Mouse (Mus musculus): ENCODE data around the gene Slc39a11. TPM values are rescaled to one million over a fixed set of nuclear protein-coding genes. Genes with fewer than 3 reads are reported as not detected.

The Slc39a11 gene
- total RNA-seq, 2 experiments from 2014 or later = 2.6 to 3.9 TPM

DNA sequence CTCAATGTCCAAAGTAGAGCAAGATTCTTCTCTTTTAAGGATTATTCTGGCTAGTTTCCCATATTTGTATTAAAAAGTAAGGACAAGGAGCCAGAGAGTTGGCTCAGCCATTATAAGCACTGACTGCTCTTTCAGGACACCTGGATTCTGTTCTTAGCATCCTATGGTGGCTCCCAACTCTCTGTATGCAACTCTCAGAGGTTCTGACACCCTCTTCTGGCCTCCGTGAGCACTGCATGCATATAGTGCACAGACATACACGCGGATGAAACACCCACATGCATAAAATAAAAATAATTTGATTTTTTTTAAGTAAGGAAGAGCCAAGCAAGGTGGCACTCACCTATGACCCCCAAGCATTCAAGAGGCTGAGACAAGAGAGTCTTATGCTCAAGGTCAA, 4.7 kb downstream of the Slc39a11 start:
- DNase-seq = no peak
- intact Hi-C loops (cut with DNase I) = no loop called here

DNA sequence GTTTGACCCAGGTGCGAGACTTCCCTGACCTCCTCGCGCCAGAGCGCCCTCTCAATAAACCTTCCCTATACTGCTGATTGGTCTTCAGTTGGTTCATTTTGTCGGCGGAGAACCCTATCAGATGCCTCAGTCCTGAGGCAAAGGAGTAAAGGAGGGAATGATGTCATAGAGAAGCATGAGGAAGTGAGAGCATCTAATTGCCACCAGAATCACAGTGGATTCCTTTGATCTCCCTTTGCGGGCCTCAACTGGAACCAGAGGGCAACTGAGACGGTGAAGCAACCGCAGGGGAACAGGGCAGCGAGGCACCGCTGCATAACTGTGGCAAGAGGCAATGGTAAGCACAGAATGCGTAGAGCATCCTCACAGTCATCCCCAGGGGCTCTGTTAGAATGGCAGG, 11.2 kb downstream of the Slc39a11 start:
- intact Hi-C loops (cut with DNase I) = no loop called here
- DNase-seq = no peak

GRCm38 (mm10) chr11:113634699-113635121, 15.2 kb downstream of the Slc39a11 start:
- intact Hi-C loops (cut with DNase I) = no loop called here

DNA sequence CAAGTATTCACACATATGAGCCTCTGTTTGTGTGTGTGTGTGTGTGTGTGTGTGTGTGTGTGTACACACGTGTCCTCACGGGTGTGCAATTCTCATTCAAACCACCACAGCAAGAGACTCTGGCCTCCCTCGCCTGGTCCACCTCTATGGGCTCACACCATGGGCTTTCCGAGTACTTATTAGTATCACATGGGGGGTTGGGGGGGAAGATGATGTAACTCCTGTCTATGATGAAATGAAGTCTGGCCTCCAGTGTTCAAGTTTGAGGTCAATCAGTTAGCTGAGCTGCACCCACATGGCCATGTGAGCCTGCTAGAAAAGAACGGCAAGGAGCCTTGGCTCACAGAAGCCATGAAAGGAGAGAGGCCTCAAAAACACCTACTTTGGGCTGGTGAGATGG, 16.5 kb downstream of the Slc39a11 start:
- intact Hi-C loops (cut with DNase I) = no loop called here
- no peak for DNase-seq

More at GRCm38 (mm10) chr11:113634699-113635121, 15.2 kb downstream of the Slc39a11 start:
- no peak for DNase-seq

DNA sequence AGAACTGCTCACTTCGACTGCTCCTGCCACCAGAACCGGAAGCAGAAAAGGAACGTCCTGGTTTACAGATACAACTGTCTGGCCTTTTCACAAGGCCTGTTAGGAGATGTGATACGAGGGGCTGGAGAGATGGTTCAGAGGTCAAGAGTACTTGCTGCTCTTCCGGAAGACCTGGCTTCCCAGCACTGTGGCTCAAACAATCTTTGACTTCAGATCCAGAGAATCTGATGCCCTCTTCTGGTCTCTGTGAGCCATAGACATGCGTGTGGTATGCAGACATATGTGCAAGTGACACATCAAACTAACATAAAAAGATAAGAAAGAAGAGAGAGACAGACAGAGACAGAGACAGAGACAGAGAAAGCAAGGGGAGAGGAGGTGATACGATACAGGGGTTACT, 17.6 kb downstream of the Slc39a11 start:
- no peak for DNase-seq
- intact Hi-C loops (cut with DNase I) = no loop called here

- intact Hi-C loops (cut with DNase I) = loop anchor here (2.0 kb wide), 1 partner anchor 335 kb away; no protein-coding TSS in a partner anchor
- DNase-seq = no peak
Measured at GRCm38 (mm10) chr11:113631862-113632261, 18.0 kb downstream of the Slc39a11 start.

GRCm38 (mm10) chr11:113631302-113631701, 18.6 kb downstream of the Slc39a11 start:
- DNase-seq = no peak
- intact Hi-C loops (cut with DNase I) = loop anchor here (2.0 kb wide), 1 partner anchor 335 kb away; no protein-coding TSS in a partner anchor

- intact Hi-C loops (cut with DNase I) = loop anchor here (2.0 kb wide), 1 partner anchor 334 kb away; no protein-coding TSS in a partner anchor
- no peak for DNase-seq
Measured at GRCm38 (mm10) chr11:113630642-113631041, 19.2 kb downstream of the Slc39a11 start.

DNA sequence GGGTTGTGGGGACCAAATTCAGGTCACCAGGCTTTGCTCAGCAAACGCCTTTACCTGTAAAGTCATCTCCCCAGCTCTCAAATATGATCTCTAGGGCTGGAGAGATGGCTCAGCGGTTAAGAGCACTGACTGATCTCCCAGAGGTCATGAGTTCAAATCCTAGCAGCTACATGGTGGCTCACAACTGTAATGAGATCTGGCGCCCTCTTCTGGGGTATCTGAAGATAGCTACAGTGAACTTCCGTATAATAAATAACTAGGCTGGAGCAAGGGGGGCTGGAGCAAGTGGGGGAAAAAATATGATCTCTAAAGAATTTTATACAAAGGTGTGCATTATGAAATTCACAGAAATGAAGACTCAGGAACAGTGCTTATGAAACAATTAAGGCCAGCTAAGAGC, 22.1 kb downstream of the Slc39a11 start:
- no peak for DNase-seq
- intact Hi-C loops (cut with DNase I) = no loop called here

- intact Hi-C loops (cut with DNase I) = no loop called here
Measured at GRCm38 (mm10) chr11:113625437-113625836, 24.4 kb downstream of the Slc39a11 start.

DNA sequence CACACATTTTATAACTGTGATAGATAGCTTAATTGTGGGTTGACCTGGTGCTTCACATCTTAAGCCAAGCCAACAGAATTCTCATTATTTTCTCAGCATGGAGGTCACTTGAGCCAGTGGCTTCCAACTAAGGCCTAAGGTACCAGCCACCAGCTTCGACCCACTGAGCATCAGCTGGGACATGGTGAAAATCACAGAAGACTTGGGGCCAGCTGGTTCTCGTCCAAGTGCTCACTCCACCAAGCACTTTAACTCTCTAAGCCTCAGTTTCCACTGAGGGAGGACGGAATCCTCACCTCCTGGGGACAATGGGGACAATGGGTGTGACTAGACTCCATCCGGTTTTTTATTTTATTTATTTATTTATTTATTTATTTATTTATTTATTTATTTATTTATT, 27.9 kb downstream of the Slc39a11 start:
- intact Hi-C loops (cut with DNase I) = no loop called here
- no peak for DNase-seq

More at GRCm38 (mm10) chr11:113625437-113625836, 24.4 kb downstream of the Slc39a11 start:
- no peak for DNase-seq

DNA sequence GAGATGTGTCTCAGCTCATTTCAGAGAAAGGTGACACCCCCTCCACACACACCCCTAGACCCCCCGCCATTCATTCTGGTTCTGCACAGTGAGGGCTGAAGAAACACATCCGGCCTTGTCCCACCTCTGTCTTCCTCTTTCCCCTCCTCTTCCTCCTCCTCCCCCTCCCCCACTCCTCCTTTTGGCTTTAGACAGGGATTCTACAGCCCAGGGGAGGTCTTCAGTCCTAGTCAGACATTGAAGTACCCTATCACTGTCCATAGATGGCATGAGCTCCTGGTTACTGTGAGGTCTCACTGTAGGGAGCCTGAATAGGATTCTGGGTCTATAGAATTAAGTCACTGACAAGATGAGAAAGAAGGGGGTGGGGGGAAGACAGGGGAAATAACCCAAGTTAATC, 28.9 kb downstream of the Slc39a11 start:
- intact Hi-C loops (cut with DNase I) = no loop called here
- no peak for DNase-seq

DNA sequence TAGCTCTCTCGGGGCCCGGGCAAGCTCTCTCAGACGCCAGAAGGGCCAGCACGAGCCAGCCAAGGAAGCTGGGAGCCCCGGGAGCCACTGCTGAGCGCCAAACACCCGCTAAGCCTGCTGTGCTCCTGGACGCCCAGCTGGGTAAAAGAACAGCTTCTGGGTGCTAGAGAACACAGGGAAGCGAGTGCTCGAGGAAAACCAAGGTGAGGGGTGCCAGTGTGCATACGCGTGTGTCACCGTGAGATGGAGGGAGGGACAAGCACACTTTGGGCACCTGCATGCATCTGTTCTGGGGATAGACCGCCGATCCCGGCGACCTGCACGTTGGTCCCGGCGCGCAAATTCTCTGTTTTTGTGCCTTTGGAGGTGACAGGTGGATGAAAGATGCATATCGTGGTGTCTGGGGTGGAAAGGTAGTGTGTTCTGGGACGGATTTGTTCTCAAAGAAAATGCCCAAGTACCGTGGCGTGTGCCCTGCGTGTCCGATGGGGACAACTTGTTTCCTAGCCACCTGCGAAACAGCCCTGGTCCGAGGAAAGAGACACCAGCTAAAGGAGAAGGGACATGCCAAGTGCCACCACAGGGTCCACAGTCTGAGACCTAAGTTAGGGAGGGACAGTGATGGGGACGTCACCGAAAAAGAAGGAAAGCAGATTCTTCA, 30.3 kb downstream of the Slc39a11 start:
- no peak for DNase-seq
- intact Hi-C loops (cut with DNase I) = loop anchor here (5.0 kb wide), 1 partner anchor 442 kb away; no protein-coding TSS in a partner anchor

DNA sequence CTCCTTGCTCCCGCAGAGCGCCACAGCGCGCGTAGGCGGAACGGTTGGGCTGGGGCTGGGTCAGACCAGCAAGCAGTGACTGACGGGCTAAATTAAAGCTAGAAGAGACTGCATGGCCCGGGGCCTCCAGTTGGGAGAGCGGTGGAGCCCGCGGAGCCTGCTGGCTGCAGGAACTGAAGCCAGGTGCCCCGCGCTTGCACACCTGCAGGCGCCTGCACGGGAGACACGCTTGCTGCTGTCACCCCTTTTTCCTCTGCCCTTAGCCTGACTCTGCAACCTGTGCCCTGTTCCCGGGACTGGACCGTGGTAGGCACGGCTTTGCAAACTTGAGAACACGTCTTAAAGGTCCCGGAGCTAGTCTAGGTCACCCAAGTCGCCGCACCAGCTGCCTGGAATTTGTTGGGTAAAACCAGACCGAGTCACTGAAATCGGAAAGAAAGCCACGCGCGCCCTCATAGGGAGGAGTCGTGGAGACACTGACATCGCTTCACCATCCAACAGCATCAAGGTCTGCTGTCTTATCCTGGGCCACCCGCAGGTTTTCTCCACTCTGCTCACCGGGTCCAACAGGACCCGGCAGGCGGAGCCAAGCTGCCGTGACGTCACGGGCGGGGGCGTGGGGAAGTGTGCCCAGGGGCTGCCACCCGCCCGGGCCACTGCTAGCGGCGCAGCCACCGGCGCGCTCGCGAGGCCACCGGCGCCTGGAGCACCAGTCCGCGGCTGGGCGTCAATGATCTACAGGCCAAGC, 31.0 kb downstream of the Slc39a11 start, which contains the start of gene Sstr2:
TSS of gene Sstr2 (plus strand) at position 671 of the 748 bp plus-strand sequence.
- intact Hi-C loops (cut with DNase I) = loop anchor here (5.0 kb wide), 1 partner anchor 442 kb away; no protein-coding TSS in a partner anchor
- DNase-seq = peak; percentile 36 to 60

GRCm38 (mm10) chr11:113618303-113618671, 31.6 kb downstream of the Slc39a11 start:
- DNase-seq = no peak
- intact Hi-C loops (cut with DNase I) = loop anchor here (5.0 kb wide), 1 partner anchor 441 kb away; no protein-coding TSS in a partner anchor

DNA sequence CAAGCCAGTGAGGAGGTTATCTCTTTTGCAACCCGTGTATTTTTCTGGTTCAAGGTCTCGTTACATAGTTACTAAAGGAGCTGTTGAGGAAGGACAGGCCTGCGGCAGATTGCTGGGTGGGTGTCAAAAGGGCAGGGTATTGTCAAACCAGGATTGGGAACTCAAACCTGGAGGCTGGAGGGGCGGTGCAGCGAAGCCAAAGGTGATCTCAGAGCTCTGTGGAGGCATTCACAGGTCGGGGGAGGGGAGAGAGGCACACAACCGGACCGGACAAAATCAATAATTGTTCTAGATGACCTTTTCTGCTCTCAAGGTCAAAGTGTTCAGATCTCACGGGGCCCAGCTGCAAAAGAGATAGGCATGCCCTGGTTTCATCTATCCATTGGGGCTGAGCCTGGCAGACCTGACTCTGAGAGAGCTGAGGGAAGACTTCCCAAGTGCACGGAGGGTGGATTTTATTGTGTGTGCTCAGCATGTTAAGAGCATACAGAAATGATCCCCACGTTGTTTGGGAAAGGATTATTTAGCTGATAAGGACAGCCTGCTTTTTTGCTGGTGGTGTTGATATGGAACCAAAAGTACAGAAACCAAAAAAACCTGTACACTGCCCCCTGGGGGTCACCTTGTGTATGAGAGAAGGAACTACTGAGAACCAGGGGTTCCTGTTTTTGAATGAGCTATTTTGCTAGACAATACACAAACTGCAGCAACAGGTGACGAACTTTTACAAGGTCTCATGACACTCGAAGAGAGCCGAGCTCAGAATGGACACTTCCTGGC, 32.6 kb downstream of the Slc39a11 start:
- peak; percentile 39 to 65 for DNase-seq
- intact Hi-C loops (cut with DNase I) = loop anchor here (2.0 to 5.0 kb wide), 2 partner anchors 319 to 440 kb away; no protein-coding TSS in a partner anchor

DNA sequence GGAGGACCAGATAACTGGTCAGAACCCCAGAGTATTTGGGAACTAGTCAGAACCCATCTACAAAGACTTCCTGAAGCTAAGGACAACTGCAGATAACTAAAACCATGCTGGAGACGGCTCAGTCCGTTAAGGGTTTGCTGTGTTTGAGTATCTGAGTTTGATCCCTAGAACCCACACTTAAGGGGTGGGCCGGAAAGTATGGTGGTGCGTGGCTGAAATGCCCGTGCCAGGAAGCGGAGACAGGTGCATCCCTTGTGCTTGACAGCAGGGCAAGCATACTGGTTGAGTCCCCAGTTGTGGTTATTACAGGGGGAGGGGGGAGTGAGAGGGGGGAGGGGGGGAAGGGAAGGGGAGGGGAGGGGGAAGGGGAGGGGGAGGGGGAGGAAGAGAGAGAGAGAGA, 35.4 kb downstream of the Slc39a11 start:
- intact Hi-C loops (cut with DNase I) = no loop called here
- no peak for DNase-seq

DNA sequence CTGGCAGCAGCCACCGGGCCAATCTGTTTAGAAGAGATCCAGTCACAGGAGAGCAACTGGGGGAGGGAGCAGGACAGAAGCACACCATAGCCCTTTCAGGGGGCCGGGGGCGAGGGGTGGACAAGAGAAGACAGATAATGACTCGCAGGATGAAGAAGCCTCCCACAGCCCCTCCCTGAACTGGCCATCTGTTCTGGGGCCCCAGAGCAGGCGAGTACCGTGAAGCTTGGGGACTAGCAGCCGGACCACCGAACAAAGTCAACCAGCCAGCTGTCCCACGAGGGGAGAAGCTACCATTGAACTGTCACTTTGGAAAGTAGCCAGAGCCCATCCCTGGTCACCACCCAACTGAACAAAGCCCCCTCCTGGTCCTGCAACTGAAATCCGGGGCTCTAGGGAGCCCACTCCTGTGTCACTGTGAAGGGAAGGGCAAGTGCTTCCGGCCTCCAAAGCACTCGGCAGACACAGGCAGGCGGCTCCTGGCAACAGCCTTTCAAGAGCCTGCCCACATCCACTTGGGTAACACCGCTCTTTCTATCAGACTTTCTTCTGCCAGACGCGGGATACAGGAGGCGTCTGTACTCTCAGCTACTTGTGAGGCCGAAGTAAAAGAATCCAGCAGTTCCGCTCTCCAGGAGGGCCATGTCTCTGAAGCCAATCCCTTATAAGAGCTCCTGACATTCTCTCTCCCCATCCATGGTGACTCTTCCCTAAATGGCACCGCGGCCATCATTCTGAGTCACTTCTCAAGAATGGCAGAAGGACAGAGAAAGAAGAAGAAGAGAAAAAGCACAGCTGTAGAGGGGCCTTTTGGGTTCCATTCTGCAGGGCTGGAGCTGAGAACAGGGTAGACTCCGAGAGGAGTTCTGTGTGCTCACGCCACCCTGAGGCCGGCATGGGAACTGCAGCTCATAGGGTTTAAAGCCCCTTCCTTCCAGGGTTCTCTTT, 37.9 kb downstream of the Slc39a11 start:
- intact Hi-C loops (cut with DNase I) = no loop called here
- peak; percentile 10 to 37 for DNase-seq

- intact Hi-C loops (cut with DNase I) = no loop called here
- no peak for DNase-seq
Measured at GRCm38 (mm10) chr11:113611112-113611646, 38.7 kb downstream of the Slc39a11 start.

Data from heart, postnatal 36 days (tissue).